Mouse (Mus musculus): ENCODE data around the gene Mrpl18. TPM values are rescaled to one million over a fixed set of nuclear protein-coding genes. Genes with fewer than 3 reads are reported as not detected.
"Not testable (repeated sequence)": the region's sequence is repeated elsewhere in the genome, so short reads cannot be mapped to it uniquely, and the experiment has no call there.

Gene Mrpl18
- polyA plus RNA-seq, 1 experiment from 2014 or later = 101 TPM

DNA sequence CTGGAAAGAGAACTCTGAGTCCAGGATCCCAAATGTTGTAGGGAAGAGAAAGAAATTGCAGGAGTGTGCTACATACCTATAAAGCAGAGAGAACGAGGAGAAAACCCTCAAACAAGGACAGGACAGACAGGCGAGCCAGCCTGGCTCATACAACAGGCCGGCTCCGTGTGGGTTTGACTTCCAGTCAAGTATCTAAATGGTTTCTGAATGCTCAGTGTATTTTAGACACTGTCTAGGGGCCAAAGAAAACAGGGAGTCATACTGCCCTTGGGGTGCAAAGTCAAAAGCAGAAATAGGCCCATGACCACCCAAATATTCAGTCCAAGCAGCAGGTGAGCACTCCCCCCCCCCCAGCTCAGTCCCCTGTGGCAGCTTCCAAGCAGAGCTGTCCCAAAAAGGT lies 10.3 kb downstream of the Mrpl18 start:
- H3K9ac ChIP-seq (ENCODE audit: low read length) = no peak overlapping the region

DNA sequence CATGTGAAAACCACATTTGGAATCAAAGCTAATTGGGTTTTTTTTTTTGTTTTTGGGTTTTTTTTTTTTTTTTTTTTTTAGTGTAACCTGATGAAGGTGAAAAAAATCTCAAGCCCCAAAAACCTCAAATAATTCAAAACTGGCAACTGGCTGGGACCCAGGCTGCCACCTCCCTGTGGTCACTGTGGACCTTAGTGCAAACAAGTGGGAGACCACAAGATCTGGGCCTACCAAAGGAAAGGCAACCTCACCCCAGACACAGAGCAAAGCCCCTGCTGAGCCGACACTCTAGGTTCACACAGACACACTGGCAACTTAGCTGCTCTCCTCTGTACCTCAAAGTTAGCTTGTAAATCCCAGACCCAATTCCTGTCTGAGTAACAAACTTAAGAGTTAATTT lies 11.8 kb downstream of the Mrpl18 start:
- Histone ChIP-seq H3K27ac (replicated peaks) (no peak overlapping the region), H3K4me2 (replicated peaks; ENCODE audit: low read depth) (no peak overlapping the region), H3K4me1 (replicated peaks; ENCODE audit: control insufficient read depth, insufficient read depth) (no peaks in the 10 kb centered on the region), H3K9me3 (ENCODE audit: control insufficient read depth, low read length) (no peaks in the 10 kb centered on the region), H3K4me3 (ENCODE audit: low read depth, low read length) (no peak overlapping the region), H3K36me3 (ENCODE audit: control insufficient read depth, insufficient read depth, low read length) (no peaks in the 10 kb centered on the region; the same call in 1 of the 2 replicates), H3K27me3 (ENCODE audit: control insufficient read depth, insufficient read depth, low read length) (no peaks in the 10 kb centered on the region), H3K9ac (ENCODE audit: low read length) (no peak overlapping the region)
- no peak for ATAC-seq (ENCODE audit: low FRiP score, low TSS enrichment)
- 65% methylated on average over 1 of the region's 1 CpGs for WGBS
- TF ChIP-seq CTCF (IDR thresholded peaks at IDR 0.05; ENCODE audit: low read depth) = no peak
- no peak for TF ChIP-seq EP300 (optimal IDR thresholded peaks at IDR 0.05)
- DNase-seq (ENCODE audit: low spot score) = no peak

More for the DNA sequence above, 10.3 kb downstream of the Mrpl18 start:
- H3K27ac ChIP-seq (replicated peaks) = no peak overlapping the region
- no peak overlapping the region for H3K4me2 ChIP-seq (replicated peaks; ENCODE audit: low read depth)
- DNase-seq (ENCODE audit: low spot score) = no peak
- H3K27me3 ChIP-seq (ENCODE audit: control insufficient read depth, insufficient read depth, low read length) = no peaks in the 10 kb centered on the region
- no peak for ATAC-seq (ENCODE audit: low FRiP score, low TSS enrichment)
- no peak overlapping the region for H3K4me3 ChIP-seq (ENCODE audit: low read depth, low read length)
- H3K4me1 ChIP-seq (replicated peaks; ENCODE audit: control insufficient read depth, insufficient read depth) = no peaks in the 10 kb centered on the region
- H3K9me3 ChIP-seq (ENCODE audit: control insufficient read depth, low read length) = no peaks in the 10 kb centered on the region
- 87% methylated on average over 4 of the region's 4 CpGs for WGBS
- no peaks in the 10 kb centered on the region; the same call in 1 of the 2 replicates for H3K36me3 ChIP-seq (ENCODE audit: control insufficient read depth, insufficient read depth, low read length)
- TF ChIP-seq EP300 (optimal IDR thresholded peaks at IDR 0.05) = no peak
- no peak for TF ChIP-seq CTCF (IDR thresholded peaks at IDR 0.05; ENCODE audit: low read depth)

DNA sequence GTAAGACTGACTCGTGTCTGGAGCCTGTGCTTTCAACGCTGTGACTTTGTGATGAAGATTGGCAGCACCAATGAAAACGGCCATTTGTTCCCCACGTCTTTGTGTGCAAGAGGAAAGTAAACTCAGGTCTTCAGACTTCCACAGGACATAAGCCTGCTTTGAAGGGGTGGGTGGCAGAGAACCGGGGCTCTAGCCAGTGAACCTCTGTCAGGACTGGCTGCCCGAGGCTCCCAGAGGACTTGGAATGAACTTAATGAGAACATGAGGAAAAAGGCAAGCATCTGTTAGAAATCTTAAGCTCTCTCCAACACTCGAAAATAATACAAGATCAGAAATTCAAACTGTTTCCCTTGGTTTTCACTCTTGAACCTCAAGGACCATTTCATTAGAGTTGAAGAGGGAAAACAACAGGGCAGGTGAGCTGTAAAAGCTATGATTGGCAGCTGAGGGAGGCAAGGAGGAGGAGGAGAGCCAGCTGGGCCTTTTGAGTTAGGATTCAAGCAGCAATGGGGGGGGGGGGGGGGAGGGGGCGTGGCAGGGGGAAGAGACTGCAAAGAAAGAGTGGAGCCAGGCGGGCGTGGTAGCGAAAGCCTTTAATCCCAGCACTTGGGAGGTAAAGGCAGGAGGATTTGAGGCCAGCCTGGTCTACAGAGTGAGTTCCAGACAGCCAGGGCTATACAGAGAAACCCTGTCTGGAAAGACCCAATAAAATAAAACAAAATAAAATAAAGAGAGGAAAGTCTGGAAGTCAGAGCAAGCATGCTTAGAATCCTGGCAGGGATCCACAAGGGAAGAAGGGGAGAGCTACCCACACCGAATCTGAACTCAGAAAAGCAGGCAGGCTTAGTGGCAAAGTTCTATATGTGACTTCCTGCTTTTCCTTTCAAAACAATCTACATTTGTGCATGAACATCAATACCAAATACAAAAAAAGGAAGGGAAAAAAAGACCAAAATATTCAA lies 12.5 kb downstream of the Mrpl18 start:
- no peak overlapping the region for H3K4me2 ChIP-seq (replicated peaks; ENCODE audit: low read depth)
- WGBS = 40% methylated on average over 11 of the region's 12 CpGs
- no peak overlapping the region for H3K9ac ChIP-seq (ENCODE audit: low read length)
- H3K36me3 ChIP-seq (ENCODE audit: control insufficient read depth, insufficient read depth, low read length) = no peaks in the 10 kb centered on the region; the same call in 1 of the 2 replicates
- TF ChIP-seq CTCF (IDR thresholded peaks at IDR 0.05; ENCODE audit: low read depth) (no peak), EP300 (optimal IDR thresholded peaks at IDR 0.05) (no peak)
- H3K27ac ChIP-seq (replicated peaks) = no peak overlapping the region
- H3K4me3 ChIP-seq (ENCODE audit: low read depth, low read length) = no peak overlapping the region
- H3K4me1 ChIP-seq (replicated peaks; ENCODE audit: control insufficient read depth, insufficient read depth) = no peaks in the 10 kb centered on the region
- H3K9me3 ChIP-seq (ENCODE audit: control insufficient read depth, low read length) = no peaks in the 10 kb centered on the region
- DNase-seq (ENCODE audit: low spot score) (no peak), ATAC-seq (ENCODE audit: low FRiP score, low TSS enrichment) (no peak)
- no peaks in the 10 kb centered on the region for H3K27me3 ChIP-seq (ENCODE audit: control insufficient read depth, insufficient read depth, low read length)

DNA sequence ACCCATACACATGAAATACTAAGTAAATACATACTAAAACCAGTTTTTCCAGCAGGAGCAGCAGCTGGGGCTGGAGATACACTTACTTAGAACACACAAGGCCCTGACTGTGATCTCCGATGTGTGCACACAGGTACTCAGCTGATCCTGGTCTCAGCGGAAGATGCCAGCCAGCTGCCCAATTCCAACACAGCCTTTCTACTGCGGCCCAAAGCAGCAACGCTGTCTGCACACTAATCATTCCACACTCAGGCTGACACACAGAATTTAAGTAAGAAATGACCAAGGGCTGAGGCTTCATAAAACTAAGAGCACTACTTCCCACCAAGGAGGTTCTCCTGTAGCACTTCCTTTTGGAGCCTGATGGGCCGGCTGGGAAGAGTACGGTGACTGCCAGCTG lies 13.9 kb downstream of the Mrpl18 start:
- ATAC-seq (ENCODE audit: low FRiP score, low TSS enrichment) = no peak
- TF ChIP-seq CTCF (IDR thresholded peaks at IDR 0.05; ENCODE audit: low read depth) = no peak
- no peak for TF ChIP-seq EP300 (optimal IDR thresholded peaks at IDR 0.05)
- Histone ChIP-seq H3K27me3 (ENCODE audit: control insufficient read depth, insufficient read depth, low read length) (no peaks in the 10 kb centered on the region), H3K27ac (replicated peaks) (no peak overlapping the region), H3K9me3 (ENCODE audit: control insufficient read depth, low read length) (no peaks in the 10 kb centered on the region), H3K4me2 (replicated peaks; ENCODE audit: low read depth) (no peak overlapping the region), H3K4me3 (ENCODE audit: low read depth, low read length) (no peak overlapping the region), H3K36me3 (ENCODE audit: control insufficient read depth, insufficient read depth, low read length) (no peaks in the 10 kb centered on the region; the same call in 1 of the 2 replicates), H3K9ac (ENCODE audit: low read length) (no peak overlapping the region), H3K4me1 (replicated peaks; ENCODE audit: control insufficient read depth, insufficient read depth) (no peaks in the 10 kb centered on the region)
- 86% methylated on average over 6 of the region's 6 CpGs for WGBS
- DNase-seq (ENCODE audit: low spot score) = no peak

DNA sequence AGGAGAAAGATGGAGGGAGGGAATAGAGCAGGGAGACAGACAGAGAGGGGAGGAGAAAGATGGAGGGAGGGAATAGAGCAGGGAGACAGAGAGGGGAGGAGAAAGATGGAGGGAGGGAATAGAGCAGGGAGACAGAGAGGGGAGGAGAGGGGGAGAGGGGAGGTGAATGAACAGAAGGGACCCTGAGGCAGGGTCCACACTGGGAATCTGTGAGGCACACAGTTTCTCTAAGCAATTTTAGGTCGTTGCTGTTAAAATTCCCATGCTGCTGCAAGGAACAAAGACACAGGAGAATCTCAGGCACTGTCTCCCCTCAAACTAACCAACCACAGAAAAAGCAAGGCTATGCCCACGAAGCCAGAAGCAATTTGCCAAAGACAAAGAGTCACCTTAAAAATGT lies 17.5 kb downstream of the Mrpl18 start:
- not testable (repeated sequence) for DNase-seq (ENCODE audit: low spot score); H3K9ac ChIP-seq (ENCODE audit: low read length); H3K4me1 ChIP-seq (replicated peaks; ENCODE audit: control insufficient read depth, insufficient read depth); ATAC-seq (ENCODE audit: low FRiP score, low TSS enrichment); H3K27ac ChIP-seq (replicated peaks); H3K9me3 ChIP-seq (ENCODE audit: control insufficient read depth, low read length); H3K27me3 ChIP-seq (ENCODE audit: control insufficient read depth, insufficient read depth, low read length); H3K4me3 ChIP-seq (ENCODE audit: low read depth, low read length); H3K4me2 ChIP-seq (replicated peaks; ENCODE audit: low read depth); H3K36me3 ChIP-seq (ENCODE audit: control insufficient read depth, insufficient read depth, low read length)
- 37% methylated on average over 2 of the region's 2 CpGs for WGBS

DNA sequence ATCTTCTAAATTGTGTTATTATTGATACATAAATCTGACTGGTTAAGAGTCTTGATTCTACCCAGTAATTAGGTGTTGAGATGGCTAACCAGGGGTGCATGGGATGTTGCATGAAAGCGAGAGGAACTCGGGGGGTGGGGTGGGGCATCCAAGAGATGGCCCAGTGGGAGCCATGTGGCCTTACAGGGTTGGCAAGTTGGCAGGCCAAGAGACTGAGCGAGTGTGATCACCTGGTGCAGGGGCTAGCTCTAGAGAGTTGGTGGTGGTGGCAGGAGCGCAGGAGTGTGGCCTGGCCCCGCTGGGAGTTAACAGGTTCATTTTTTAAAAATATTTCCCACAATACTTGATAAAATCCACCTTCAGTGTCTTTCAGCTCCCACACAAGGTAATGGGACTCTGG lies 18.5 kb downstream of the Mrpl18 start:
- ATAC-seq (ENCODE audit: low FRiP score, low TSS enrichment) = no peak
- Histone ChIP-seq H3K36me3 (ENCODE audit: control insufficient read depth, insufficient read depth, low read length) (no peaks in the 10 kb centered on the region), H3K9ac (ENCODE audit: low read length) (no peak overlapping the region), H3K4me3 (ENCODE audit: low read depth, low read length) (no peak overlapping the region), H3K4me1 (replicated peaks; ENCODE audit: control insufficient read depth, insufficient read depth) (no peaks in the 10 kb centered on the region), H3K27ac (replicated peaks) (no peak overlapping the region), H3K27me3 (ENCODE audit: control insufficient read depth, insufficient read depth, low read length) (no peaks in the 10 kb centered on the region), H3K4me2 (replicated peaks; ENCODE audit: low read depth) (no peak overlapping the region), H3K9me3 (ENCODE audit: control insufficient read depth, low read length) (no peaks in the 10 kb centered on the region)
- TF ChIP-seq CTCF (IDR thresholded peaks at IDR 0.05; ENCODE audit: low read depth) (no peak), EP300 (optimal IDR thresholded peaks at IDR 0.05) (no peak)
- WGBS = 95% methylated on average over 5 of the region's 5 CpGs
- DNase-seq (ENCODE audit: low spot score) = no peak
